Mouse (Mus musculus): ENCODE data around the gene Nt5dc2.
A peak's percentile ranks its signal among the peaks of the same experiment; 100 is the strongest.

The Nt5dc2 gene

GRCm38 (mm10) chr14:31130236-31131220 lies at the start of gene Nt5dc2:
Gene Nt5dc2, plus strand, starts transcription at chr14:31131053.
- DNase-seq (ENCODE audit: low spot score in 2 of 2): peak; percentile 45 to 63

- DNase-seq (ENCODE audit: low spot score in 2 of 2): no peak
Observed at GRCm38 (mm10) chr14:31081147-31081546, 49.7 kb upstream of the Nt5dc2 start.

DNA sequence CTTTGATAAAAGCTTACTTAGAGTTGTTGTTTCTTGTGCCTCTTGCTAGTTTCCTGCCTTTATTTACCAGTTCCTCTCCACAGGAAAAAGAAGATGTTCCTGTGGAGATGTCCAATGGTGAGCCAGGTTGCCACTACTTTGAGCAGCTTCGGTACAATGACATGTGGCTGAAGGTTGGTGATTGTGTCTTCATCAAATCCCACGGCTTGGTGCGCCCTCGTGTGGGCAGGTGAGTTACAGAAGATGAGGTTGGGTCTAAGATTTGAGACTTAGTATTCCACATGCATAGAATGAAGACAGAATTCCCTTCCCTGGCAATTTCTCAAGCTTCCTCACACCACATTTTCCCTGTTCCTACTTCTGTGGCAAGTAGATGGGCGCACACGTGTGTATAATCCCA lies 43.4 kb upstream of the Nt5dc2 start:
- no peak for DNase-seq (ENCODE audit: low spot score in 2 of 2)

GRCm38 (mm10) chr14:31088515-31088914 lies 42.3 kb upstream of the Nt5dc2 start:
- no peak for DNase-seq (ENCODE audit: low spot score in 2 of 2)

- DNase-seq (ENCODE audit: low spot score in 2 of 2): no peak
Observed at GRCm38 (mm10) chr14:31089918-31090317, 40.9 kb upstream of the Nt5dc2 start.

- DNase-seq (ENCODE audit: low spot score in 2 of 2): no peak
Observed at GRCm38 (mm10) chr14:31105156-31105555, 25.7 kb upstream of the Nt5dc2 start.

DNA sequence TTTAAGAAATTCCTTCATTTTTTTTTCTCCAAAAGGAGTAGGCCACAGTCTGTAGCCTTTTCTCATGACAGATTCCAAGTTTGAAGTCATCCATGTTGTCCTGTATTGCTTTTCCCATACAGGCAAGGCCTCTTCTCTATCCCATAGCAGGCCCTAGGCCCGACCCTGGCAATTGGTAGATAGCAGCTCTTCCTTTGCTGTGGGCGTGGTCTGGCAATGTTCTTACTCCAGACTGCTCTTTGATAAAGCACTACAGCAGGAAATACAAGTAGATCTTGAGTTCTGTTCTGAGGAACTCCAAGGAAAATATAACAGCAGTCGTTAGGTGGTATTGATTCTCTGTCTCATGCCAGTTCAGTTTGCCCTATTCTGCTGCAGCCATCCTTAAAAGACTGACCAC lies 20.2 kb upstream of the Nt5dc2 start:
- DNase-seq (ENCODE audit: low spot score in 2 of 2): no peak

DNA sequence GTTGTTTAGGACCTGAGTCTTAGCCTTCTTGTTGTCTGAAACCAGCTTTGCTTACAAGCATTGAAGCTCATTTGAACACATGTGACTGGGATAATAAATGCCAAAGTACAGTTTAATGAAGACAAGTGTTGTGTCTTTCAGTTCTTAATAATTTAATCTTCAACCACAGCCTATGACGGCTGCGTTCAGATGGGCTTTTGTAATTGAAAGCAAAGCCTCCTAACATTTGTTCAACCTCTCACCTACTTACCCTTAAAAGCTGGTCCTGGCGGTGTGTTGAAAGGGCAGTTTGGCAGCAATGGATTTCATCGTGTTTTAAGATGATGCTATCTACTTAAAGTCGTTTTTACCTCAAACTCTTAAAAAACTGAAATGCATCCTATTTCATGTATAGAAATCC lies 18.7 kb upstream of the Nt5dc2 start:
- DNase-seq (ENCODE audit: low spot score in 2 of 2): no peak

DNA sequence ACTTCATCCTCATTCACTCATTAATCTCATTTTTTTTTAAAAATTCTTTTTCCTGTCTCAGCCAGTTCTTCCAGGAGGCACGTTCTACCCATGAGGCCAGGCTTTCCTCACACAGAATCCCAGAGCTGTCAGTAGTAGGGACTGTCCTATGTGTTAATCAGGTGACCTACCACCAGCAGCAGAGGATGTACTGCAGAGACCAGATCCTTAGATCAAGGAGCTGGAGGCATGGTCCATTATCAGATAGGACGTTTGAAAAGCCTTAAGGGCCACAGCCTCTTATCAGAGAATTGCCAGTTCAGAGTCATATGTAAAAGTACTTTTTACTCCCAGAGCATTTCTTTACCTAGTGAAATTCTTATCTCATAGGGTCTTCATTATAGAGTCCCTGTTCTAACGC lies 16.8 kb upstream of the Nt5dc2 start:
- DNase-seq (ENCODE audit: low spot score in 2 of 2): no peak

GRCm38 (mm10) chr14:31115522-31115921 lies 15.3 kb upstream of the Nt5dc2 start:
- no peak for DNase-seq (ENCODE audit: low spot score in 2 of 2)

GRCm38 (mm10) chr14:31125106-31126075 lies 5.5 kb upstream of the Nt5dc2 start:
- no peak for DNase-seq (ENCODE audit: low spot score in 2 of 2)

GRCm38 (mm10) chr14:31126826-31127225 lies 4.0 kb upstream of the Nt5dc2 start:
- no peak for DNase-seq (ENCODE audit: low spot score in 2 of 2)

GRCm38 (mm10) chr14:31128101-31128825 lies 2.6 kb upstream of the Nt5dc2 start:
- DNase-seq (ENCODE audit: low spot score in 2 of 2): peak in 1 of 2 experiments; percentile 51

- peak; percentile 94 to 98 for DNase-seq (ENCODE audit: low spot score in 2 of 2)
Observed at GRCm38 (mm10) chr14:31128826-31129219, 2.0 kb upstream of the Nt5dc2 start, which contains the start of gene Smim4. Gene Smim4, minus strand, starts transcription at chr14:31128956.

DNA sequence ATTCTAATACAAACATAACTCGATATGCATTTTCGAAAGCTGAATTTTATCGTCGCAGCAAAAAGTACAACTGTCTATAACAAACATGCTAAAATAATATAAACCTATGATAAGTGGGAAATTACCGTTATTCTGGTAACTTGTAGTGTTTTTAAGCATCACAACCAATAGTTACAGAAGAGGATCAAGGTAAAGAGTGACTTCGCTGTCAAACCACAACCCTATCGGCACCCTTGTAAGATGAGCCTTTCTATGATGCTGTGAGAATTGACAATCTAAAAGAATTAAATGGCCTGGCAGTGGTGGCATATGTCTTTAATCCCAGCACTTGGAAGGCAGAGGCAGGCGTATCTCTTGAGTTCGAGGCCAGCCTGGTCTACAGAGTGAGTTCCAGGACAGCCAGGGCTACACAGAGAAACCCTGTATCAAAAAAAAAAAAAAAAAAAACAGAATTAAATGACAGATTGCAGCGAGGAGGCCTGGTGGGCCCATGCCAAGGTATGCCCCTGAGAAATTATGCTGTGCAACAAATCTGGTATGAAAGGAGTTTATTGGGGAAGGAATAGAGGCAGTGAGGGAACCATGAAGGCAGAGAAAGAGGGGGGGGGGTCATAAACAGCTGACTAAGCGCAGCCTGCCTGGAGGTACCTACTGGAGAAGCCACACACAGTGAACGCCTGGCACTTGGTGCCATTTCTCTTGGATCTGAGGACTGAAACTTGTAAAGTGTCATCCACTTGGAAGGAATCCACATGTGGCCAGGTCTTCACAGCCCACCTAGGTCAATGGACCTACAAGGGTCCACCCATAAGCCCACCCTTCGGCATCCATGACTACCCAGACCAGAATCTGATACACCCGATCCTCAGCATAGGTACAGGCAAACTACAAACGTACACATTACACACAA lies 1.3 kb upstream of the Nt5dc2 start:
- no peak for DNase-seq (ENCODE audit: low spot score in 2 of 2)

DNA sequence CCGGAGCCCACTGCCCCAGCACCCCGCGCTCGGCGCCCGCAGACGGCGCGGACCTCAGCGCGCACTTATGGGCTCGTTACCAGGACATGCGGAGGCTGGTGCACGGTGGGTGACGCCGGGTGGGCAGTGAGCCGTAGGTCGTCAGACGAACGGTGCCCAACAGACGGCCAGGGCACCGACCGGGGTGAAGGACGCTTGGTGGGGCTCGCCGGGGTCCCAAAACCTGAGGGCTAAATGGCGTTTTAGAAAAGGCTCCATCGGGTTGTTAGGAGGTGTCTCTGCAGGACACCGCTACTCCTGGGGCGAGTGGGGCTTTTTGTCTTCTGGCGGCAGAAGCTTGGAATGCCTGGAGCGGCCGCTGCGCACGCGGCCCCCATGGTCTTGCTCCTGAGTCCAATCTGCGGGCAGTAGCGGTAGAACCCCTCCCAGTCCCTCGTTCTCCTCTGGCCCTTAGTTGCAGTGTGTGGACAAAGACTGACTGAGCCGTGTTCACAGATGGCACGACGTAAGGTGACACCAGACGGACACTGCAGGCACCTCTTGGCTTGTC lies 494 bp downstream of the Nt5dc2 start:
- DNase-seq (ENCODE audit: low spot score in 2 of 2): no peak

DNA sequence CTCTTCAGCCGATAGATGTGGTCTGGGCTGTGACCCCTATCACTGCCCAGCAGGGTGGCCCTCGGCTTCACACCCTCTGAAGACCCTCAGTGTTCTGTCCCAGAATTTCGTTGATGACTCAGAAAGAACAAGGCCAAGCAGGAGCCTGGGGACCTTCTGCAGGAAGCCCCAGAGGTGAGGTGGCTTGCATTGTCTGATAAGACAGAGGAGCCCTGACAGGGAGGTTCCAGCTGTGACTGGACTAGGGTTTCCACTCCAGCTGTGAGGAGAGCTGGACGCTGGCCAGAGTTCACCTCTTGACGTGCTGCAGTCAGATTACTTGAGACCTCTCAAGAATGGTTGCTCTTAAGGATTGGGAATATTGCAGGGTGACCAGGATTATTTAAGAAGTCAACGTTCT lies 1.2 kb downstream of the Nt5dc2 start:
- no peak for DNase-seq (ENCODE audit: low spot score in 2 of 2)

- no peak for DNase-seq (ENCODE audit: low spot score in 2 of 2)
Observed at GRCm38 (mm10) chr14:31132491-31132975, 1.7 kb downstream of the Nt5dc2 start.

GRCm38 (mm10) chr14:31133023-31133665 lies 2.3 kb downstream of the Nt5dc2 start:
- DNase-seq (ENCODE audit: low spot score in 2 of 2): no peak
